Mouse (Mus musculus) liver, adult 2 months (tissue): ENCODE results near the gene Tnfsfm13.

ENCODE experiments used
- CTCF ChIP-seq: fragments of 200-500 bp; IDR thresholded peaks from 2 replicates; pipeline ENCODE4 v1.5.1; 2011; ENCODE audit warnings: low read depth, low read length, control low read depth
- POLR2A ChIP-seq: fragments of 200-500 bp; IDR thresholded peaks from 2 replicates; pipeline ENCODE4 v1.6.1; 2011; ENCODE audit warnings: low read length, control low read depth; ENCODE audit not compliant: insufficient read depth; ENCODE audit errors: extremely low read depth

DNA sequence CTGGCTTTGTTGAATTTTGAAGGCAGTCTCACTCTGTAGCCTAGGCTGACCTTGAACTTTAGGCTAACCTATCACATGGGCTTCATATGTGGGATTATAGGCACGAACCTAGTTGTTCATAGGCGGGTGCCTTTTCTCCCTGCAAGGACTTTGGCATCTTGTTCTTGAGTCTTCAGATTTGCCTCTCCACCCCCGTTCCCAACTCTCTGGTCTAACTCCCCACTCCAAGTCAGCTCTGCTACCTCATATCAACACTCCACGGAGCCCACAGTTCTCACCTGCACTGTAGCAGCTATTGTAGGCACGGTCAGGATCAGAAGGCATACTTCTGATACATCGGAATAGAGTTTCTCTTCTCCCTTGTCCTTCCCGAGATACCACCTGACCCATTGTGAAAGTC, 12.3 kb downstream of the Tnfsfm13 start:
- no peak for TF ChIP-seq CTCF
- TF ChIP-seq POLR2A, result no peak
